Mouse (Mus musculus) MEL (cell line): ENCODE measurements at regions not wholly inside any gene's neighbourhood (a gene's known extent, or its start where the extent isn't known, plus 50 kb on each side); places are given as distances from the start of the nearest gene placed in this dataset.

Experiments used
- DNase-seq: peaks from one replicate; pipeline ENCODE4 v3.0.0; 2011; ENCODE audit warnings: low read depth, low spot score
- H3K27ac ChIP-seq: 2 replicates; pipeline ENCODE4 v1.5.1; 2012; ENCODE audit warnings: low read depth, mild to moderate bottlenecking, control low read depth, low read length, moderate library complexity; ENCODE audit not compliant: control insufficient read depth
- H3K27me3 ChIP-seq, 2 experiments: fragments of 150-350 bp in 1 of 2; sonication (generic) in 1 of 2; 2 replicates each; pipeline ENCODE4 v1.6.1; 2012; ENCODE audit warnings: low read length in 2 of 2, mild to moderate bottlenecking in 2 of 2, improper control_type of control experiment in 1 of 2, moderate library complexity in 1 of 2; ENCODE audit not compliant: insufficient read depth in 2 of 2, control insufficient read depth in 1 of 2
- H3K36me3 ChIP-seq, 2 experiments: 2 replicates each; pipeline ENCODE4 v1.6.1; 2012 to 2014; ENCODE audit warnings: low read length in 2 of 2, improper control_type of control experiment in 1 of 2, inconsistent platforms in 1 of 2, mild to moderate bottlenecking in 1 of 2; ENCODE audit not compliant: insufficient read depth in 2 of 2, control insufficient read depth in 1 of 2
- H3K4me1 ChIP-seq, 2 experiments: fragments of 150-350 bp in 1 of 2; sonication (generic) in 1 of 2; 2 replicates each; pipeline ENCODE4 v1.6.1; 2012; ENCODE audit warnings: low read length in 2 of 2, improper control_type of control experiment in 1 of 2, mild to moderate bottlenecking in 1 of 2; ENCODE audit not compliant: insufficient read depth in 2 of 2, control insufficient read depth in 1 of 2
- H3K4me3 ChIP-seq, 2 experiments: fragments of 150-350 bp in 1 of 2; sonication (generic) in 1 of 2; 2 replicates each; pipeline ENCODE4 v1.5.1; 2012; ENCODE audit warnings: low read depth in 2 of 2, low read length in 2 of 2, mild to moderate bottlenecking in 2 of 2, moderate library complexity in 2 of 2, control low read depth in 1 of 2, improper control_type of control experiment in 1 of 2; ENCODE audit not compliant: control insufficient read depth in 1 of 2, insufficient read depth in 1 of 2
- H3K79me2 ChIP-seq: 2 replicates; pipeline ENCODE4 v1.6.1; 2012; ENCODE audit warnings: mild to moderate bottlenecking, low read length, moderate library complexity; ENCODE audit not compliant: control insufficient read depth, poor library complexity, insufficient read depth
- H3K9ac ChIP-seq: 2 replicates; pipeline ENCODE4 v1.6.1; 2012; ENCODE audit warnings: low read depth, mild to moderate bottlenecking, control low read depth, low read length, moderate library complexity; ENCODE audit not compliant: control insufficient read depth, poor library complexity, severe bottlenecking
- H3K9me3 ChIP-seq: fragments of 150-350 bp; sonication (generic); replicated peaks from 2 replicates; pipeline ENCODE4 v1.6.1; 2012; ENCODE audit warnings: mild to moderate bottlenecking, low read length, improper control_type of control experiment, moderate library complexity; ENCODE audit not compliant: insufficient read depth
- BHLHE40 ChIP-seq: IDR thresholded peaks from 2 replicates; pipeline ENCODE4 v1.6.1; 2012; ENCODE audit warnings: low read depth, mild to moderate bottlenecking, inconsistent platforms, low read length, improper control_type of control experiment, borderline replicate concordance
- CHD2 ChIP-seq: IDR thresholded peaks from 2 replicates; pipeline ENCODE4 v1.6.1; 2011; ENCODE audit warnings: low read length, improper control_type of control experiment
- CTCF ChIP-seq, 3 experiments: IDR thresholded peaks in 2 of 3; conservative IDR thresholded peaks in 1 of 3; 2 replicates each; pipeline ENCODE4 v1.5.1; 2011 to 2012; ENCODE audit warnings: low read length in 3 of 3, low read depth in 2 of 3, mild to moderate bottlenecking in 2 of 3, improper control_type of control experiment in 1 of 3, inconsistent platforms in 1 of 3, mixed read lengths in 1 of 3, moderate library complexity in 1 of 3; ENCODE audit not compliant: control insufficient read depth in 1 of 3, insufficient read depth in 1 of 3, poor library complexity in 1 of 3, severe bottlenecking in 1 of 3
- E2F4 ChIP-seq: IDR thresholded peaks from 2 replicates; pipeline ENCODE4 v1.6.1; 2011; ENCODE audit warnings: low read depth, low read length, improper control_type of control experiment, borderline replicate concordance
- ELF1 ChIP-seq: IDR thresholded peaks from 2 replicates; pipeline ENCODE4 v1.6.1; 2014; ENCODE audit warnings: low read depth, mild to moderate bottlenecking, inconsistent platforms, low read length, improper control_type of control experiment, moderate library complexity
- ETS1 ChIP-seq: IDR thresholded peaks from 2 replicates; pipeline ENCODE4 v1.6.1; 2012; ENCODE audit warnings: low read depth, mild to moderate bottlenecking, inconsistent platforms, low read length, improper control_type of control experiment, moderate library complexity
- GABPA ChIP-seq: IDR thresholded peaks from 2 replicates; pipeline ENCODE4 v1.6.1; 2012; ENCODE audit warnings: low read depth, mild to moderate bottlenecking, inconsistent platforms, low read length, improper control_type of control experiment, moderate library complexity
- GATA1 ChIP-seq: IDR thresholded peaks from 2 replicates; pipeline ENCODE4 v1.6.1; 2011; ENCODE audit warnings: low read depth, low read length, improper control_type of control experiment
- HCFC1 ChIP-seq: IDR thresholded peaks from 2 replicates; pipeline ENCODE4 v1.6.1; 2012; ENCODE audit warnings: low read depth, mild to moderate bottlenecking, inconsistent platforms, low read length, improper control_type of control experiment, moderate library complexity
- KAT2A ChIP-seq: conservative IDR thresholded peaks from 2 replicates; pipeline ENCODE4 v1.6.1; 2012; ENCODE audit warnings: low read depth, low read length, improper control_type of control experiment, inconsistent platforms
- MAZ ChIP-seq: IDR thresholded peaks from 2 replicates; pipeline ENCODE4 v1.6.1; 2012; ENCODE audit warnings: low read depth, mild to moderate bottlenecking, inconsistent platforms, low read length, improper control_type of control experiment
- MYB ChIP-seq: IDR thresholded peaks from 2 replicates; pipeline ENCODE4 v1.6.1; 2011; ENCODE audit warnings: mild to moderate bottlenecking, low read depth, low read length, improper control_type of control experiment
- MYC ChIP-seq: IDR thresholded peaks from 2 replicates; pipeline ENCODE4 v1.6.1; 2011; ENCODE audit warnings: low read depth, mild to moderate bottlenecking, low read length, improper control_type of control experiment, moderate library complexity
- NELFE ChIP-seq: IDR thresholded peaks from 2 replicates; pipeline ENCODE4 v1.6.1; 2011; ENCODE audit warnings: low read depth, low read length, improper control_type of control experiment
- NRF1 ChIP-seq: IDR thresholded peaks from 2 replicates; pipeline ENCODE4 v1.6.1; 2014; ENCODE audit warnings: low read depth, mild to moderate bottlenecking, inconsistent platforms, low read length, improper control_type of control experiment, moderate library complexity; ENCODE audit not compliant: poor library complexity, insufficient read depth, severe bottlenecking
- POLR2A ChIP-seq, 2 experiments: IDR thresholded peaks; 2 replicates each; pipeline ENCODE4 v1.6.1; 2011 to 2012; ENCODE audit warnings: low read length in 2 of 2, mild to moderate bottlenecking in 2 of 2, control low read depth in 1 of 2, improper control_type of control experiment in 1 of 2, low read depth in 1 of 2, moderate library complexity in 1 of 2; ENCODE audit not compliant: control insufficient read depth in 1 of 2, insufficient read depth in 1 of 2, poor library complexity in 1 of 2
- POLR2AphosphoS2 ChIP-seq: IDR thresholded peaks from 2 replicates; pipeline ENCODE4 v1.6.1; 2011; ENCODE audit warnings: low read length, improper control_type of control experiment
- RAD21 ChIP-seq: IDR thresholded peaks from 2 replicates; pipeline ENCODE4 v1.6.1; 2011; ENCODE audit warnings: mild to moderate bottlenecking, low read depth, low read length, improper control_type of control experiment
- RCOR1 ChIP-seq: IDR thresholded peaks from 2 replicates; pipeline ENCODE4 v1.6.1; 2012; ENCODE audit warnings: low read depth, mild to moderate bottlenecking, inconsistent platforms, low read length, improper control_type of control experiment
- SIN3A ChIP-seq: IDR thresholded peaks from 2 replicates; pipeline ENCODE4 v1.6.1; 2012; ENCODE audit warnings: low read length, improper control_type of control experiment, inconsistent platforms
- SMC3 ChIP-seq: IDR thresholded peaks from 2 replicates; pipeline ENCODE4 v1.6.1; 2011; ENCODE audit warnings: low read depth, low read length, improper control_type of control experiment
- TAL1 ChIP-seq: IDR thresholded peaks from 2 replicates; pipeline ENCODE4 v1.6.1; 2012; ENCODE audit warnings: mild to moderate bottlenecking, inconsistent platforms, low read length, moderate library complexity, mixed read lengths
- TBP ChIP-seq: IDR thresholded peaks from 2 replicates; pipeline ENCODE4 v1.8.0; 2011; ENCODE audit warnings: low read depth, low read length, improper control_type of control experiment
- TCF12 ChIP-seq: IDR thresholded peaks from 2 replicates; pipeline ENCODE4 v1.6.1; 2014; ENCODE audit warnings: low read depth, mild to moderate bottlenecking, inconsistent platforms, low read length, improper control_type of control experiment, moderate library complexity
- UBTF ChIP-seq: IDR thresholded peaks from 2 replicates; pipeline ENCODE4 v1.6.1; 2012; ENCODE audit warnings: low read depth, mild to moderate bottlenecking, inconsistent platforms, low read length, improper control_type of control experiment, moderate library complexity, borderline replicate concordance; ENCODE audit not compliant: insufficient read depth
- USF1 ChIP-seq: IDR thresholded peaks from 2 replicates; pipeline ENCODE4 v1.6.1; 2014; ENCODE audit warnings: low read depth, mild to moderate bottlenecking, inconsistent platforms, low read length, improper control_type of control experiment, moderate library complexity
- ZC3H11A ChIP-seq: IDR thresholded peaks from 2 replicates; pipeline ENCODE4 v1.6.1; 2012; ENCODE audit warnings: low read depth, mild to moderate bottlenecking, inconsistent platforms, low read length, improper control_type of control experiment
- ZMIZ1 ChIP-seq: IDR thresholded peaks from 2 replicates; pipeline ENCODE4 v1.6.1; 2012; ENCODE audit warnings: low read depth, mild to moderate bottlenecking, inconsistent platforms, low read length, improper control_type of control experiment, moderate library complexity
- ZNF384 ChIP-seq: IDR thresholded peaks from 2 replicates; pipeline ENCODE4 v1.6.1; 2012; ENCODE audit warnings: low read depth, mild to moderate bottlenecking, inconsistent platforms, low read length, improper control_type of control experiment

- TF ChIP-seq GABPA (no peak), E2F4 (no peak), ZNF384 (no peak), KAT2A (no peak), ZC3H11A (no peak), MAZ (0 out of 2 replicates have a peak, but pooled peaks have one; percentile 40), ELF1 (peak; percentile 82; the same call in 1 of the 2 replicates), POLR2AphosphoS2 (no peak), BHLHE40 (peak; percentile 53; the same call in 1 of the 2 replicates)
Measured at GRCm38 (mm10) chr19:15849235-15849634, 97.9 kb downstream of the Psat1 start (continued).

- no peaks in the 10 kb centered on the region for H3K27me3 ChIP-seq
- peaks cover 0 to 24% of the 10 kb centered on the region in 2 experiments; a peak in 2 of 4 replicates for H3K36me3 ChIP-seq
- H3K9me3 ChIP-seq = no peaks in the 10 kb centered on the region
- DNase-seq = no peak
- H3K9ac ChIP-seq = peak overlapping the region; percentile 11; the same call in 1 of the 2 replicates
- H3K4me3 ChIP-seq = no peak overlapping the region
- TF ChIP-seq TCF12 (no peak), ZNF384 (no peak), USF1 (no peak), SIN3A (no peak), SMC3 (no peak)
- H3K79me2 ChIP-seq = no peaks in the 10 kb centered on the region
- H3K27ac ChIP-seq = peak overlapping the region; percentile 75
- peaks cover 18 to 29% of the 10 kb centered on the region in 2 experiments for H3K4me1 ChIP-seq
Measured at GRCm38 (mm10) chr19:15838327-15838726, 108.8 kb downstream of the Psat1 start.

- DNase-seq = peak; percentile 92
- Histone ChIP-seq H3K9ac (no peak overlapping the region), H3K27me3 (no peaks in the 10 kb centered on the region), H3K4me3 (no peak overlapping the region), H3K36me3 (peaks cover 0 to 24% of the 10 kb centered on the region in 2 experiments; a peak in 2 of 4 replicates), H3K27ac (peak overlapping the region; percentile 89), H3K79me2 (no peaks in the 10 kb centered on the region), H3K9me3 (no peaks in the 10 kb centered on the region), H3K4me1 (peaks cover 18 to 29% of the 10 kb centered on the region in 2 experiments)
- TF ChIP-seq MYB (peak; percentile 99), RCOR1 (peak; percentile 99), TCF12 (peak; percentile 99), CHD2 (peak; percentile 83), NRF1 (no peak), UBTF (no peak), MYC (peak; percentile 91), MAZ (peak; percentile 98), SIN3A (peak; percentile 98), USF1 (peak; percentile 73), POLR2AphosphoS2 (peak; percentile 83), BHLHE40 (peak; percentile 88), TAL1 (peak; percentile 82), ETS1 (peak; percentile 100), RAD21 (no peak), NELFE (peak; percentile 8; the same call in 1 of the 2 replicates), CTCF (IDR thresholded peaks at IDR 0.05 in 2 of 3, conservative IDR thresholded peaks at IDR 0.05 in 1 of 3; ENCODE audit: control insufficient read depth in 1 of 3, insufficient read depth in 1 of 3, low read depth in 2 of 3, low read length in 3 of 3, poor library complexity in 1 of 3, severe bottlenecking in 1 of 3) (no peak), POLR2A (IDR thresholded peaks at IDR 0.05; ENCODE audit: control insufficient read depth in 1 of 2, insufficient read depth in 1 of 2, low read depth in 1 of 2, low read length in 2 of 2, poor library complexity in 1 of 2) (peak in 1 of 2 experiments; percentile 38; a peak in 1 of 4 replicates), GATA1 (peak; percentile 99), ZNF384 (peak; percentile 32; the same call in 1 of the 2 replicates), SMC3 (no peak), ZMIZ1 (peak; percentile 78; the same call in 1 of the 2 replicates), TBP (no peak), HCFC1 (peak; percentile 69)
Measured at GRCm38 (mm10) chr19:15837715-15838175, 109.4 kb downstream of the Psat1 start.
